Mouse (Mus musculus) left cerebral cortex, postnatal 14 days (tissue): ENCODE measurements around the gene Sox1. TPM values are rescaled to one million over a fixed set of nuclear protein-coding genes. Genes with fewer than 3 reads are reported as not detected.
A peak's percentile ranks its signal among the peaks of the same experiment; 100 is the strongest.

Experiments used
- DNase-seq, 2 experiments: peaks; one replicate each; pipeline ENCODE4 v3.0.0; 2021 to 2022; ENCODE audit warnings: low spot score in 2 of 2, mixed read lengths in 1 of 2
- intact Hi-C: fragments of 180-260 bp; cut with DNase I; formaldehyde crosslinking; loops from one replicate; pipeline ENCODE4 v1.15.1; 2025
- total RNA-seq, 2 experiments: library from RNA; stranded (reverse); gene quantifications; 2 replicates each; pipeline ENCODE4 v1.2.3; 2021

The Sox1 gene
- total RNA-seq, 2 experiments from 2014 or later = 6.1 to 10.4 TPM

DNA sequence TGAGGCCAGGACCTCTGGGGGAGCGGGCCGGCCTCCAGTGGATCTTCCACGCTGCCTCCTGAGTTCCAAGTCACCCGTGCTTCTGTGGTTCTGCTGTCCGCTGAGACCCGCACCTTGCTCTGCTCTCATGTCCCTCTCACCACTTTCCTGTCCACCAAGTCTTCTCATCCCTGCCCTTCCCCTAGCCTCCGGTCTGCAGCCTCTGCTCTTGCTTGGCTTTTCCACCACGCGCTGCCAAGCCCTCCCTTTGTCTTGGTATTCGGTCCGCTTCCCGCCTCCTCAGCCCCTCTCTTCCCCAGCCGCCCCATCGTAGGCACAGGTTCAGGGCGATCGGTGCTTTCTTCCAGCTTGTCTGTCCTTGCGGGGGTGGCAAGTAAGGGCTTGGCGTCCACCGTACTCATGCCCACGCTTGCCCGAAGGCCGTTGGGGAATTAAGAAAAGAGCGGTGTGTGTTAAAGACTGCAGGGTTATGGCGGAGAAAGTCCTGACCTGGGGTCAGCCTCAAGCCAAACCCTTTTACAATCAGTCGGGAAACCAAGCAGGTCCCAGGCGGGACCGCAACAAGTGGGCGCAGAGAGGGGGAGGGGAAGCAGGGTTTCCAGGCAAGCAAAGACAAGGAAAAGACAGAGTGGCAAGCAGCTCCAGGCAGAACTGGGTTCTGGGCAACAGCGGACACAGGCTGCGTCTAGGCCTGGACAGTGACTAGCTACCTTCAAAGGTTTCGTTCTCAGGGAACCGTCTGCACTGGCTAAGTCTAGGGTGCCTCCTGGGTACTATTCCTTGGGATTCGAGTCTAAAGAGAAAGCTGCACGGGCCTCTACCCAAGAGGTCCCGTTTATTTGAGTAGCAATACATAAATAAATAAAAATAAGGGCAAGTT lies 6.5 kb downstream of the Sox1 start:
- DNase-seq = no peak
- intact Hi-C loops = no loop called here

DNA sequence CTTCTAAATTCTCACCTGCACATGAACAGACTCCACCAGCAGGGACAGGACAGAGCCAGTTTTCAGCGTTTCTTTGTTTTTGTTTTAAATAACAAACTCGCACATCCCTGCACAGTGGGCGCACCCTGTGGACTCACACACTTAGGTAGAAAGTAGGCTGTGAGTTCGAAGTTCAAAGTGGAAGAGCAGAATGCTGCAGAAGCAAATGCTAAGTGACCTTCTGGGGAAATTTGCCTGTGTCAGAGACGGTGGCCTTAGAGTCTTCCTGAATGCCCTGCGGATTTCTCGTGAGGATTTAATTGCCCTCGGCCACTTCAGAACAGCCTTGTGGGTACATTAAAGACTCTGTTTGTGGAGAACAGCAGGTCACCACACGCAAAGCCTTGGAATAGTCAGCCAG lies 7.6 kb downstream of the Sox1 start:
- intact Hi-C loops = no loop called here
- no peak for DNase-seq

DNA sequence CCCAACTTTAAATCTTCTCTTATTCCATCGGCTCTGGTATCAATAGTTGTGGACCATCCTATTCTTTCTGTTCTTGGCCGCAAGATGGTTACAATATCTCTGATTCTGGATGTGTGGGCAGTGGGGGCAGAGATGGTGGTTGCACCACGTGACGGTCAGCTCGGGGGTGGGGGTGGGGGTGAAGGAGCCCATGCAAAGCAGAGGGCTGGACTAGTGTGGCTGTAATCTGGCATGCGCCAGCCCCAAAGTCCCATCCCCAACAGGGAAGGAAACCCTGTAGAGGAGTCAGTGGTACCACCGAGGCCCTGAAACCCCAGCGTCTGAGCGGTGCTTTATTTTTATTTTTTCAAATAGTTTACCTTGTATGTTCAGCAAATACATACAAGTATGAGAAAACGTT lies 12.9 kb downstream of the Sox1 start:
- no peak for DNase-seq
- intact Hi-C loops = no loop called here

DNA sequence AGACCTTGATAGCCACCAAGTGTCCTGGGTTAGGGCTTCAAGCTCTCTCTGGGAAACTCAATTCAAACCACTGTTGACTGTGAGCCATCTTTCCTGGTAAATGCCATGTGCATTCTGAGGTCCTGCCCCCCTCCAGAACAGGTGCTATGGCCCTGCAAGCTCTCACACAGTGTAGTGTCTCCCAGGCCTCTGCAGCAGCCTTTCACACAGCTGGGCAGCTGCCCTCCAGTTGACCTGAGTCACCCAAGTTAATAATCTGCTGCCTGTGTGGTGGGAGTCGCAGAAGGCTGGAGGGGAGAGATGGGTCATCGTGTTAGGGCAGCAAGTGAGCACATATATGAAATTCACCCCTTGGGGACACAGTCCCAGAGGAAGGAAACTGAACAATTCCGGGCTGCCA lies 14.9 kb downstream of the Sox1 start:
- DNase-seq = no peak
- intact Hi-C loops = no loop called here

DNA sequence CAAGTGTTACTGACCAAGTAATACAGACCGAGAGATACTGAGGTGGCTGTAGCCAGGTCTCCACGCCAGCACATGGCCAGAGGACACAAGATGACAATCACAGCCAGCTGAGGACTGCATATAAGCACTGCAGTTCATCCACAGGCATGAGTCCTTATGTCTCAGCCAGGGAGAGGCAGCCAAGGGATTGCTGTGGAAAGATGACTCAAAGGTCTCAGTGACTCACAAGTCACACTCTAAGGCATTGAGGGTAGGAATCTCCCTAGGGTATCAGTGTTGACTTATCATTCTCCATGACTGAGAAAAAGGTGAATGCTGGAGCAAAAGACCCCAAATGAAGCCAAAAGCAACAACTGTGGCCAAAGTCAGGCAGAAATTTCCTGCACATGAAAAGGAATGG lies 22.0 kb downstream of the Sox1 start:
- no peak for DNase-seq
- intact Hi-C loops = no loop called here

DNA sequence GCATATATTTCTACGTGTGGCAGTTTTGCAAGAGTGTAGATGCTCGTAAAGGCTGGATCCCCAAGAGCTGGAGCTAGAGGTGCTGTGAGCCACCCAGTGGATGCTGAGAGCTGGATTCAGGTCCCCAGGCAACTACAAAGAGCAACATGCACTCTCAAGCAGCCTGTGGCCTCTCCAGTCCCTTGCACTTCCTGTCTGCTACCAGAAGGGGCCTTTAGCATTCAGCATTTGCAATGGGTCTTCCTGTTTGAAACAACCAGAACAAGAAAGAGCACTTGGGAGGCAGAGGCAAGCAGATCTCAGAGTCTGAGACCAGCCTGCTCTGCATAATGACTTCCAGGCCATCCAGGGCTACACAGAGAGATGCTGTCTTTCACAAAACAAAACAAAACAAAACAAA lies 25.4 kb downstream of the Sox1 start:
- intact Hi-C loops = no loop called here
- no peak for DNase-seq

DNA sequence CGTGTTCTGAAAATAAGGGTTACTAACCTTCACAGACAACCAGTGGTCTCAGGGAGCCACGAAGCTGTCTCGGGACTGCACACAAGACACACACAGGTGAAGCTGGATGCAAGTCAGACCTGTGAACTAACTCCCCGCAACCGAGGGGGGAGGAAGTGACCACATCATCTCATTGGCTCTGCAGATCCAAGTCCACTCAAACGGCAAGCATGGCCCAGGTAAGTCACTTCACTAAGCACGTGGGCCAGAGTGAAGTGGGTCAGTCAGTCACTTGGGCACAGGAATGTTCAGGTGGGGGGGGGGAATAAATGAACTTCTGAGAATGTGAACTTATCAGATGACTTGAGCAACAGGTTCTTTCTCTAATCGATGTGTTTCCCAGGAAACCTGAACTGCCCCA lies 30.8 kb downstream of the Sox1 start:
- intact Hi-C loops = loop anchor here (5.0 kb wide), 1 partner anchor 136 kb away; no protein-coding TSS in a partner anchor
- no peak for DNase-seq

DNA sequence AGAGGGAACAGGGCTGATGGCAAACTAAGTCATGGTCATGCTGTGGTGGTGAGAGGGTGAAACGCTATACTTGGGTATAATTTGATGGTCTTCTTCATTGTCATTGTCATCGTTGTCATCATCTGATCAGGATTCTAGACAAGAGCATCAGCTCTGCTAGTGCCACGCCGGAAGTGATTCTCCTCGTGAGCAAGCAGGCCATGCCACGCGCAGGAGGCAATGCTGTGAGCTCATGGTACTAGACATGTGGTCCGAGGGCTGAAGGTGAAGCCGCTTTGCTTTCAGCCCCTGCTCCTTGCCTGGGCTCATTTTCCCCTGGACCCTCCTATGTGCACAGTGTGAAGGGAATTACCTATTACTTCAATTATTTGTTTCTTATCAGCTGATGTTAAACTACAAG lies 32.3 kb downstream of the Sox1 start:
- DNase-seq = no peak
- intact Hi-C loops = loop anchor here (5.0 kb wide), 1 partner anchor 135 kb away; no protein-coding TSS in a partner anchor

DNA sequence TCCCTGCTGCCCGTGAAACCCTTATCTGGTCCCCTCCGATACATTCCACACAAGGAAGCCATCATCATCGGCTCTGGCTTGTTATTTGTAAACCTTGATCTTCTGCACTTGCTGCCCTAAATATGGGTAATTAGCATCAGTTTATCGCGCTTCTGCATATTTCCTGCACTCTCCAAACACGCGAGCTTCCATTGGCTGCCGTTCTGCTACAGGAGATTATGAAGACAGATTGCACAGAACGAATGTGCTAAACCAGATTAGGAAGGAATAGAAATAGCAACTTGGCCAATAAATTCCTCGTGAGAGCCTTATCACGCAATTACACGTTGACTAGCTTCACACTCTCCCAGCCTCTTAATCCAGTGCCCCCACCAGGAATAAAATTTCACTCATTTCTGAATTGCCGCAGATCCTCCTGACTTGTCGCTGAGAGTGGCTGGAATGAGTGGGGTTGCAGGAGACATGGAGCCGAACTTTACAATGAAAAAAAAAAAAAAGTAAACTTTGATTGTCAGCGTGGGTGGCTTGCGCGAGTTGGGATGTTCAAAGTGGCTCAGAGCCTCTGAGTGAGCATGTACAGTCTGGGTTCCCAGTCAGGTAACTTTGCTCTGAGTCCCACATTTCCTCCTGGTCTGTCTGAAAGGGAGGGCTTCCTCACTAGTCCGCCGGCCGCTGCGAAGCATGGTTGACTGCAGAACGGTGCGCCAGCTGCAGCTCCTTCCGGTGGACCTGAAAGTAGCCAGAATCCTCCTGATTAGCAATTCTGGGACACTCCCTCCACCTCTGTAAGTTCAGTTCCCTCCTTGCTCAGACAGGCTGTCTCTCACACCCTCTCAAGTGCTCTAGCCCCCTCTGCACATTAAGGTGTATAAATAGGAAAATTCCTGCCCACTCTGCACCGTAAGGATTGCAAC lies 33.0 kb downstream of the Sox1 start:
- intact Hi-C loops = loop anchor here (5.0 kb wide), 1 partner anchor 134 kb away; no protein-coding TSS in a partner anchor
- DNase-seq = no peak

DNA sequence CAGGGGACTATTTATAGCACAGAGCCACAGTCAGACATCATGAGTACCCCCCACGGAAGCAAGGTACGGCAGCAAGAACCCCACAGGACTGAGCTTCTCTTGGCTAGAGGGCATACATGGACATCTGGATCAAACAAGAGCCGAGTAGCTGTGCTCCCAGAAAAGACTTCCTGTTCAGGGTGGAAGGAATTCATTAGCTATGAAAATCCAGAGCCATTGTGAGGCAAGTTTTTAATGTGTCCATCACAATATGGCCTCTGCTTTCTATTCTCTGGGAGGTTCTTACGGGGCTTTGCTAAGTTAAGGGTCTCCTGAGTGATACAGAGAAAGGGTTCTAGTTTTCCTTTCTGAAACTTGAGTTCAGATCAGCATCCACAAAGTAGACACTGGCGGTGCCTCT lies 33.8 kb downstream of the Sox1 start:
- intact Hi-C loops = loop anchor here (5.0 kb wide), 1 partner anchor 133 kb away; no protein-coding TSS in a partner anchor
- no peak for DNase-seq

DNA sequence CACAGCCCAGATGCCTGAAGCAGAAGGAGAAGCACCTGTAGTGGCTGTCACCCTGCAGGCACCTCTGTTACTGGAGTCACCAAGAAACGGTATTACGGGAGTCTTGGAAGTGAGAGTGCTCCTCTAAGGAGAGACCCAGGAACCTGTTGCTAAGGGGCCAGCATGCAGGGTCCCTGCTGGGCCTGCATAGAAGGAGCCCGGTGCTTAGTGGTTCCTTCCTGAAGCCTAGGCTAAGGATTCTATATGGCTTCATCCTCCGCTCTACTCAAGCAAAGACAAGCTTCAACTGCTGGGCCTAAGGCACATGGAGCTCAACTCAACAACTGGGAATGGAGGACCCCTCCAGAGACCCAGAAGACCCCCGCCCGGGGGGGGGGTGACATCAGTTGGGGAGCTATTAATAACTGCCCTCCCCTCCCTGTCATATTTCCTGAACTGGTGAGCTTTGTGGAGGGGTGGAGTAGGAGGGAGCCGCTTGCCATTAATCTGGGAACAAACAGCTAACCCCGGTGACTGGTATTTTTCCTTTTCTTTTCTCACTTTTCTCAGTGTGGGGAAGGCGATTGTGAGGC lies 34.6 kb downstream of the Sox1 start:
- DNase-seq = no peak
- intact Hi-C loops = loop anchor here (5.0 kb wide), 2 partner anchors 58 to 133 kb away; no protein-coding TSS in a partner anchor

DNA sequence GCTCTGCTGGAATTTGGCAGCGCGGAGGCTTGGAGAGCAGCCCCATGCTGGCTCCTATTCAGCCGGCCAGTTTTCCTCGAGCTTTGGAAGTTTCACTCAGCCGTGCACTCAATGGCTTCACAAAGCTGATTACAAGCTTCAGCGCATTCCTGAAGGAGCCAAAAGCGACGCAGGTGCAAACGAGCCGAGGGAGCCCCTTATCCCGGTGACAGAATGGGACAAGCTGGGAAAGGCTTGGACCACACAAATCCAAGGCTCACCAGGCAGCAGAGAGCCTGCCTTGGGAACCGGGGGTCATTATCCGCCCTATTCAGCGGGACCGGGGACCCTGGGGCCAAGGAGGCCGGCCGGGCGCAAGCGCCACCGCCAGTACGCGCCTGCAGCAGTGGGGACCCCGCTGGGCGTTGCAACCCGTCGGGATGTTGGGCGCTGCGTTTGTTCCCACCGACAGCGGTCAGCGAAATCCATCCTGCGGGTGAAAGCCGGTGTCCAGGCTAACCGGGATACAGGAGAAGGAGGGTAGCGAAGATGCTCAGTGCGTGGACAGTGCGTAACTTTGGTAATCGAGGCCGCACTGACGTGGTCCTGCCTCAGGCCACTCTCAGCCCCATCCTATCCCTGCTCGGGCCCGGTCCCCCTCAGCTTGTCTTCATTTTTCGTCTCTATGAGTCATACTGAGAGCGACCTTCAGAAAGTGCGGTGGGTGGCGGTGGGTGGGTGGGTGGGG lies 35.2 kb downstream of the Sox1 start:
- intact Hi-C loops = loop anchor here (5.0 kb wide), 1 partner anchor 57 kb away; no protein-coding TSS in a partner anchor
- DNase-seq = peak; percentile 30 to 64

DNA sequence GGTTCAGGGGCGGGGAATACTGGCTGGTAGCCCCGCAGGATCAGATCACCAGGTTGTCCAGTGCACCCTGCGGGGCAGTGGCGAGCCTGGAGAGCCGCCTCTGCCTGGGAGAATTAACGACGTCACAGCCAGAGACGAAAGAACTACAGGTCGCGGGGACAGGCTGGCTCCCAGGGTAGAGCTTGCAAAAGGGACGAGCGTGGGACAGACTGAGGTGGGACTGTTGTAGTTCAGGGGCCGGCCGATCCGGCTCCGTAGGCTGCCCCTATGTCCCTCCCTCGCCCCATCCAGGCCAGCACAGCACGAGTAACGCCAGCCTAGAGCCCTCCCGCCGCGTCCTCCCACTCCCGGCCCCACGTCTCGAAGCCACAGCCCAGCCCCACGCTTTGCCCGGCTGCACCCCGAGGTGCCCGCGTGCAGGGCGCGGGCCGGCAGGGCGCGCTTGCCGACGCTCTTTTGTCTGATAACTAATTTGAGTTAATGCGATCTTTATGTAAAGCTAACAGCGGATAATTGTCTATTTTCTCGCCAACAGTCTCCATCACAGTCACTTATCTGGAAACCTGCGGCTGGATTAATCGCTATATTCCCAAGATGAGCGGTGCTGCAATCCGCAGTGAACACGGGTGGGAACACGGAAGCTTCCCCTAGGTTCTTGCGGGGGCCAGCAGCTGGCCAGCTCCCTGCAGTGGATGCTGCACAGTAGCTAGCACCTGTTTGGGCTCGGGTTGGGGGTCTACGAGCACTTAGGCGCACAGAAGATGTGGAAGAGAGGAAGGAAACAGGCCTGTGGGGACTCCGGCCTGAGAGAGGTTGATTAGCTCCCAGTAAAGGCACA lies 36.0 kb downstream of the Sox1 start:
- DNase-seq = no peak
- intact Hi-C loops = loop anchor here (5.0 kb wide), 1 partner anchor 56 kb away; no protein-coding TSS in a partner anchor

DNA sequence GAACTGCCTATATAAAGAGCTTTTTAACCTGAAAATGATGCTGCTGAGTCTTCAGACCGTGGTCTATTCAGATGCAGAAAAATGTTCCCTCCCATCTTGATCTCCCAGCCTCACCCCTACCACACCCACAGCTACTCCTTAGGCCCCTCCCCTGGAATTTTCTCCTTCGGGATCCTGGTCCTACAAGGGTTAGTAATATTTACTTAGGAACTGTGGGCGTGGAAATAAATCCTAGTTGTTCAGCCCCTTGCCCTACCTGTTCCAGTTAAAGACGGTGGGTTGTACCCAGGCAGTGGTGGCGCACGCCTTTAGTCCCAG lies 36.6 kb downstream of the Sox1 start:
- intact Hi-C loops = loop anchor here (5.0 kb wide), 1 partner anchor 56 kb away; no protein-coding TSS in a partner anchor

DNA sequence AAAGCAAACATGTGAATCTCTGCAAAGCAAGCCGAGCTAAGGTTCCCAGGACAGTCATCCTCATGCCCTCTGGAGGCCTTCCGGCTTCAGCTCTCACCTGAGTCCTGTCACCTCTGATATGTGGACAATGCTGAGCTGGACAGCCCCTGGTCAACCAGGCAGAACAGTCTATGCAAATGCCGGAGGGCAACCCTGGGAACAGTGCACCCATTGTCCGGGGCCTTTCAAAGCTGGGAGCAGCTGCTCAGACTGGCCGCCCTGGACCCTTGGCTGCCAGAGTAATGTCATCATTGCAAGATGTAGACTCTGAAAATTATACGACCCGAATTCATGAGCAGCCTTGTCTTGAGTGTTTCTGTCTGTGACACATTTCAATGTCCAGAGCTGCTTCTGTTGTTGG lies 37.5 kb downstream of the Sox1 start:
- no peak for DNase-seq
- intact Hi-C loops = loop anchor here (5.0 kb wide), 1 partner anchor 55 kb away; no protein-coding TSS in a partner anchor

More for the DNA sequence above, 36.6 kb downstream of the Sox1 start:
- DNase-seq = no peak

DNA sequence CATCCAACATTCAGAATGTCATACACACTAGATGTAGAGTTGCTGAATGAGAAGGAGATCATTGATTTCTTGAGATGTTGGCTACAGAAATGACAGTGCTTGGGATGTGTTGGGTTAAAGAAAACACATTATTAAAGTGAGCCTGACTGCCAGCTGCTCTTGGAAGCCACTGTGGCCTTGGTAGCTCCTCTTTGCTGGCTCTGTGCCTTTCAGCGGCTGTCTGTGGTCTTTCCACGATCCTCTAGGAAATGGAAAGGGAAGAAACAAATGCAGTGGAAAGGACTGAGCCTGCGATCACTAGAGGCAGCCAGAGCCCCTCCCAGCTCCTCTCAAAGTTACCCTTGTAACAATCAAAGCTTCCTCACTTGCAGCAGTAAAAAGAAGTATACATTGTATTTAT lies 39.7 kb downstream of the Sox1 start:
- intact Hi-C loops = loop anchor here (5.0 kb wide), 1 partner anchor 53 kb away; no protein-coding TSS in a partner anchor
- DNase-seq = no peak

DNA sequence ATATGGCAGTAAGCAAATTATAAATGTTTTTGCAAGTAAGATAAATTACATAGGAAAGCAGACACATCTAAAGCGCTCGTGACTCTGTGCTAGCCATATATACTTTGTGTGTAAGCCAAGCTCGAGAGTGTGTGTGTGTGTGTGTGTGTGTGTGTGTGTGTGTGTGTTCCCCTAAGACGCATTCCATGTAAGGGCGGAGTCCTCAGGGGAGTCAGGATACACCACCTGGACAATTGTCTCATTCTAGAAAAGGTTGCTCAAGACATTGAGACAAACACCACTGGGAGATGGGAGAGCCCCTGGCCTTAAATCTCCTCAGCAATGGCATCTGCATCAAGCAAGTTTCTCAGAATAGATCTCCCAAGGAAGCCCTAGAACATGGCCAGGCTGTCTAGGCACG lies 42.9 kb downstream of the Sox1 start:
- intact Hi-C loops = no loop called here

DNA sequence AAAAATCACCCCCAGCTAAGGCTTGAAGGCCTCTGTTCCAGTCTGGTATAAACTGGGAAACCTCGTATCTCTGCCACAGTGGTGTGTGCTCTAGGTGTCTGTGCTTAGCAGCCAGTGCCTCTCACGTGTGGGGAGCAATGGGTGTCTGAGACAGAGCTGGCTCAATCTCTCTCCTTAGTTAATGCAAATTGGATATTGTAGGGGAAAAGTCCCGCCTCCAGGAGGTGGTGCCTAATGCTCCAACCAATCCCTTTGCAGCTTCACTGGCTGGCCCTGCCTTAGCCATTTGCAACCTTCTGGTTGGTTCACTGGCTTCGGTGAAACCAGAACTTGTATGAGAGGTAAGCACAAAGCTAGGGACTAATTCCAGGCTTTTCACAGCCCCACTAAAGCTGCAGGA lies 43.9 kb downstream of the Sox1 start:
- DNase-seq = peak; percentile 27 to 34
- intact Hi-C loops = no loop called here

More for the DNA sequence above, 42.9 kb downstream of the Sox1 start:
- no peak for DNase-seq
